Mouse (Mus musculus) lung, postnatal 0 days (tissue): ENCODE measurements around the gene Mfrp. TPM values are rescaled to one million over a fixed set of nuclear protein-coding genes. Genes with fewer than 3 reads are reported as not detected.
A peak's percentile ranks its signal among the peaks of the same experiment; 100 is the strongest.

ENCODE experiments used
- ATAC-seq: fragments of 200-750 bp; cut with Nextera tagmentation; 2 replicates; pipeline ENCODE4 v1.8.0; 2017; ENCODE audit warnings: moderate library complexity
- DNase-seq: peaks from one replicate; pipeline ENCODE4 v3.0.0-alpha.2; 2016; ENCODE audit warnings: low spot score
- H3K27ac ChIP-seq: fragments of 300-500 bp; sonication (generic); 2 replicates; pipeline ENCODE4 v1.5.1; 2014; ENCODE audit warnings: antibody characterized with exemption, mild to moderate bottlenecking, low read length, mixed read lengths
- H3K27me3 ChIP-seq: fragments of 300-500 bp; sonication (generic); replicated peaks from 2 replicates; pipeline ENCODE4 v1.6.1; 2014; ENCODE audit warnings: low read length, mixed read lengths; ENCODE audit not compliant: insufficient read depth
- H3K36me3 ChIP-seq: fragments of 300-500 bp; sonication (generic); 2 replicates; pipeline ENCODE4 v1.6.1; 2014; ENCODE audit warnings: low read length, mixed read lengths; ENCODE audit not compliant: insufficient read depth
- H3K4me1 ChIP-seq: fragments of 300-500 bp; sonication (generic); 2 replicates; pipeline ENCODE4 v1.6.1; 2014; ENCODE audit warnings: antibody characterized with exemption, low read depth, low read length, mixed read lengths; ENCODE audit not compliant: insufficient read depth
- H3K4me2 ChIP-seq: fragments of 300-500 bp; sonication (generic); replicated peaks from 2 replicates; pipeline ENCODE4 v1.6.1; 2014; ENCODE audit warnings: low read depth, mild to moderate bottlenecking, low read length, moderate library complexity, mixed read lengths
- H3K4me3 ChIP-seq: fragments of 300-500 bp; sonication (generic); 2 replicates; pipeline ENCODE4 v1.5.1; 2014; ENCODE audit warnings: low read depth, low read length
- H3K9ac ChIP-seq: fragments of 300-500 bp; sonication (generic); replicated peaks from 2 replicates; pipeline ENCODE4 v1.6.1; 2014; ENCODE audit warnings: low read depth, mild to moderate bottlenecking
- H3K9me3 ChIP-seq: fragments of 300-500 bp; sonication (generic); 2 replicates; pipeline ENCODE4 v1.6.1; 2016; ENCODE audit warnings: low read length, mixed read lengths
- CTCF ChIP-seq: IDR thresholded peaks from 2 replicates; pipeline ENCODE4 v1.5.1; 2016; ENCODE audit warnings: antibody characterized with exemption, mild to moderate bottlenecking
- EP300 ChIP-seq: IDR thresholded peaks from 2 replicates; pipeline ENCODE4 v1.6.1; 2016; ENCODE audit warnings: antibody characterized with exemption, mild to moderate bottlenecking, control low read depth
- WGBS: fragments of 180-500 bp; shearing (Covaris S2); extraction: QIAGEN DNeasy Blood & Tissue Kit; methylation state at CpG from one replicate; pipeline ENCODE4 v1.1.7; 2014; 5-methylcytosine and 5-hydroxymethylcytosine counted together
- polyA plus RNA-seq: library from polyadenylated mRNA; unstranded; fragments of >200 nt; fragmentation: Nextera tagmentation; extraction: Ambion mirVana; gene quantifications from 2 replicates; pipeline ENCODE4 v1.2.1, GENCODE M21; 2015

Mfrp gene
- polyA plus RNA-seq, 1 experiment from 2014 or later = 0.08 TPM

DNA sequence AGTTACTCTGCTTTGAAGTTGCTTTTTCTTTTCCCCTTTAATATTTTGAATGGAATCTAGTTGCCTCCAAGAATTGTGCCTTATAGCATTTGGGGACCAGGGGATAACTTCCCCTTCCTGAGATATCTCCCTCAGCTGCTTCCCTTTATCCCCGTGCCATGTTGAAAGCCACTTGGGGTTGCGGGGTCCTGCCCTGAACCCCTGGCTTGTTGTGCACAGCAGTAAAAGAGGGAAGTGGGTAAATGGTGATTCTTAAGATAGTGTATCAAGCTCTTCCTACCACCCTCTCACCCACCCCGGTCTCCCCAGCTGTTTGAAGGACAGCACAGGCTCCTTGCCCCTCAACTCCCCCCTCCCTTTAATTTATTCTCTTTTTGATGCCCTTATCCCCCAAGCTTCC is 6.8 kb upstream of the Mfrp start:
- no peak for DNase-seq
- Histone ChIP-seq H3K36me3 (0 out of 2 replicates have a peak, but pooled peaks cover 5% of the 10 kb centered on the region), H3K27ac (no peak overlapping the region), H3K4me2 (no peak overlapping the region), H3K9me3 (no peaks in the 10 kb centered on the region), H3K4me3 (no peak overlapping the region), H3K4me1 (no peaks in the 10 kb centered on the region), H3K27me3 (no peaks in the 10 kb centered on the region), H3K9ac (no peak overlapping the region)
- no peak for ATAC-seq
- TF ChIP-seq CTCF = no peak
- TF ChIP-seq EP300 = no peak
- 81% methylated on average over 3 of the region's 3 CpGs for WGBS

- no peak for ATAC-seq
- TF ChIP-seq EP300 (no peak), CTCF (no peak)
- Histone ChIP-seq H3K4me2 (no peak overlapping the region), H3K36me3 (0 out of 2 replicates have a peak, but pooled peaks cover 5% of the 10 kb centered on the region), H3K27ac (no peak overlapping the region), H3K4me3 (no peak overlapping the region), H3K9me3 (no peaks in the 10 kb centered on the region), H3K27me3 (no peaks in the 10 kb centered on the region), H3K9ac (no peak overlapping the region), H3K4me1 (no peaks in the 10 kb centered on the region)
- DNase-seq = no peak
- 90% methylated on average over 9 of the region's 9 CpGs for whole genome bisulfite sequencing
Measured at GRCm38 (mm10) chr9:44095781-44096180, 5.7 kb upstream of the Mfrp start.

- H3K27ac ChIP-seq = no peak overlapping the region
- H3K4me3 ChIP-seq = no peak overlapping the region
- no peaks in the 10 kb centered on the region for H3K9me3 ChIP-seq
- ATAC-seq (peak; percentile 23; the same call in 1 of the 2 replicates), DNase-seq (no peak)
- H3K36me3 ChIP-seq = no peaks in the 10 kb centered on the region
- WGBS = 49% methylated on average over 9 of the region's 9 CpGs
- H3K9ac ChIP-seq = no peak overlapping the region
- TF ChIP-seq CTCF (no peak), EP300 (no peak)
- H3K27me3 ChIP-seq = no peaks in the 10 kb centered on the region
- H3K4me1 ChIP-seq = no peaks in the 10 kb centered on the region
- no peak overlapping the region for H3K4me2 ChIP-seq
Measured at GRCm38 (mm10) chr9:44096536-44096935, 5.0 kb upstream of the Mfrp start.

- no peak for DNase-seq
- peaks cover 25% of the 10 kb centered on the region for H3K4me1 ChIP-seq
- no peaks in the 10 kb centered on the region for H3K36me3 ChIP-seq
- TF ChIP-seq EP300 (no peak), CTCF (no peak)
- no peak overlapping the region for H3K9ac ChIP-seq
- no peak overlapping the region for H3K4me3 ChIP-seq
- H3K9me3 ChIP-seq = no peaks in the 10 kb centered on the region
- no peak overlapping the region for H3K27ac ChIP-seq
- no peaks in the 10 kb centered on the region for H3K27me3 ChIP-seq
- no peak overlapping the region for H3K4me2 ChIP-seq
- no peak for ATAC-seq
- 87% methylated on average over 7 of the region's 7 CpGs for WGBS
Measured at GRCm38 (mm10) chr9:44104881-44105280, 3.4 kb downstream of the Mfrp start.

GRCm38 (mm10) chr9:44105781-44106180 is 4.3 kb downstream of the Mfrp start:
- peak; percentile 71 for DNase-seq
- Histone ChIP-seq H3K4me2 (no peak overlapping the region), H3K27me3 (no peaks in the 10 kb centered on the region), H3K4me1 (peaks cover 30% of the 10 kb centered on the region), H3K4me3 (no peak overlapping the region), H3K27ac (no peak overlapping the region), H3K36me3 (no peaks in the 10 kb centered on the region), H3K9ac (no peak overlapping the region), H3K9me3 (no peaks in the 10 kb centered on the region)
- peak; percentile 55 for ATAC-seq
- TF ChIP-seq CTCF (no peak), EP300 (no peak; the same call in 1 of the 2 replicates)
- 71% methylated on average over 10 of the region's 10 CpGs for WGBS

- Histone ChIP-seq H3K9me3 (no peaks in the 10 kb centered on the region), H3K27ac (peak overlapping the region; percentile 43; the same call in 1 of the 2 replicates), H3K4me3 (no peak overlapping the region), H3K9ac (no peak overlapping the region), H3K4me1 (peaks cover 30% of the 10 kb centered on the region), H3K36me3 (no peaks in the 10 kb centered on the region), H3K4me2 (no peak overlapping the region), H3K27me3 (no peaks in the 10 kb centered on the region)
- ATAC-seq (no peak), DNase-seq (no peak)
- no peak for TF ChIP-seq CTCF
- no peak for TF ChIP-seq EP300
- 87% methylated on average over 7 of the region's 7 CpGs for whole genome bisulfite sequencing
Measured at GRCm38 (mm10) chr9:44106182-44106581, 4.7 kb downstream of the Mfrp start.

DNA sequence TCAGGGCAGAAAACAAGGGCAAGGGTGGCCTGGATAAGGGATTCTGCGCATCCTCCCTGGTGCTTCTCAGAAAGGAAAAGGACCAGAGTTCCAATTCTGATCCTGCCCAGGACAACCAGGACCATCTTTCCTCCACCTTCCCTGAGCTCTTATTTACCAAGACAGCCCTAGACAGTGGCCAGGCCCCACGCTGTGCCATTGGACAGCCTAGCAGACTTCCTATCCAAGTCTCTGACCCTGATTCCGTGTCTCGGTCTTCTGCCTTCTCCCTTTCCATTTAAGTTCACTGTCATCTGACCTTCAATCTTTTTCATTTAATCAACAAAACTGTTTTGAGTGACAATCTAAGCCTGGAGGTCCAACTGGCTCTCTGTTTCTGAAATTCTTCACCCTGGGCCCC is 5.1 kb downstream of the Mfrp start:
- Histone ChIP-seq H3K4me2 (no peak overlapping the region), H3K9ac (no peak overlapping the region), H3K4me1 (peaks cover 30% of the 10 kb centered on the region), H3K27me3 (no peaks in the 10 kb centered on the region), H3K36me3 (no peaks in the 10 kb centered on the region), H3K4me3 (no peak overlapping the region), H3K27ac (peak overlapping the region; percentile 43; the same call in 1 of the 2 replicates), H3K9me3 (no peaks in the 10 kb centered on the region)
- WGBS = 69% methylated on average over 4 of the region's 4 CpGs
- TF ChIP-seq CTCF (no peak), EP300 (no peak)
- DNase-seq (no peak), ATAC-seq (no peak)
